Mouse (Mus musculus) liver, embryonic 11.5 days (tissue): ENCODE measurements around the gene St8sia2. TPM values are rescaled to one million over a fixed set of nuclear protein-coding genes. Genes with fewer than 3 reads are reported as not detected.
A peak's percentile ranks its signal among the peaks of the same experiment; 100 is the strongest.

Experiments
- ATAC-seq: fragments of 200-750 bp; cut with Nextera tagmentation; replicated peaks from 2 replicates; pipeline ENCODE4 v1.8.0; 2017; ENCODE audit warnings: moderate number of reproducible peaks, mild to moderate bottlenecking, moderate TSS enrichment, moderate library complexity; ENCODE audit not compliant: low FRiP score
- DNase-seq: peaks from one replicate; pipeline ENCODE4 v3.0.0-alpha.2; 2017; ENCODE audit warnings: low spot score
- H3K27ac ChIP-seq: fragments of 300-500 bp; sonication (generic); 2 replicates; pipeline ENCODE4 v1.5.1; 2014; ENCODE audit warnings: mild to moderate bottlenecking, low read depth, low read length, control low read depth
- H3K27me3 ChIP-seq: fragments of 300-500 bp; sonication (generic); replicated peaks from 2 replicates; pipeline ENCODE4 v1.6.1; 2014; ENCODE audit warnings: low read length, mixed read lengths; ENCODE audit not compliant: control insufficient read depth, insufficient read depth
- H3K36me3 ChIP-seq: fragments of 300-500 bp; sonication (generic); 2 replicates; pipeline ENCODE4 v1.6.1; 2014; ENCODE audit warnings: mild to moderate bottlenecking, low read length, moderate library complexity, mixed read lengths; ENCODE audit not compliant: control insufficient read depth, insufficient read depth
- H3K4me1 ChIP-seq: fragments of 300-500 bp; sonication (generic); replicated peaks from 2 replicates; pipeline ENCODE4 v1.6.1; 2014; ENCODE audit warnings: low read length, mixed read lengths; ENCODE audit not compliant: control insufficient read depth, insufficient read depth
- H3K4me2 ChIP-seq: fragments of 300-500 bp; sonication (generic); 2 replicates; pipeline ENCODE4 v1.6.1; 2014; ENCODE audit warnings: mild to moderate bottlenecking, control low read depth, moderate library complexity
- H3K4me3 ChIP-seq: fragments of 300-500 bp; sonication (generic); 2 replicates; pipeline ENCODE4 v1.5.1; 2014; ENCODE audit warnings: low read depth, low read length, control low read depth
- H3K9ac ChIP-seq: fragments of 300-500 bp; sonication (generic); 2 replicates; pipeline ENCODE4 v1.6.1; 2014; ENCODE audit warnings: low read depth, low read length, control low read depth
- H3K9me3 ChIP-seq: fragments of 300-500 bp; sonication (generic); 2 replicates; pipeline ENCODE4 v1.6.1; 2016; ENCODE audit warnings: low read length, inconsistent platforms, mixed read lengths; ENCODE audit not compliant: control insufficient read depth
- WGBS: fragments of 180-500 bp; shearing (Covaris S2); extraction: QIAGEN DNeasy Blood & Tissue Kit; methylation state at CpG from one replicate; pipeline ENCODE4 v1.1.7; 2014; 5-methylcytosine and 5-hydroxymethylcytosine counted together
- polyA plus RNA-seq: library from polyadenylated mRNA; unstranded; fragments of >200 nt; fragmentation: Nextera tagmentation; extraction: Ambion mirVana; gene quantifications from 2 replicates; pipeline ENCODE4 v1.2.1, GENCODE M21; 2014

The St8sia2 gene
- polyA plus RNA-seq, 1 experiment from 2014 or later = 3.5 TPM

- DNase-seq (no peak), ATAC-seq (no peak)
- WGBS = 13% methylated on average over 5 of the region's 5 CpGs
- Histone ChIP-seq H3K4me3 (no peak overlapping the region), H3K27ac (no peak overlapping the region), H3K9ac (no peak overlapping the region), H3K9me3 (no peaks in the 10 kb centered on the region), H3K36me3 (no peaks in the 10 kb centered on the region), H3K4me2 (no peak overlapping the region), H3K4me1 (no peaks in the 10 kb centered on the region), H3K27me3 (no peaks in the 10 kb centered on the region)
Measured at GRCm38 (mm10) chr7:74025007-74025406, 11.5 kb upstream of the St8sia2 start.

GRCm38 (mm10) chr7:74024171-74024570, 10.7 kb upstream of the St8sia2 start:
- Histone ChIP-seq H3K9ac (no peak overlapping the region), H3K27me3 (no peaks in the 10 kb centered on the region), H3K4me2 (no peak overlapping the region), H3K4me3 (no peak overlapping the region), H3K36me3 (no peaks in the 10 kb centered on the region), H3K9me3 (no peaks in the 10 kb centered on the region), H3K4me1 (no peaks in the 10 kb centered on the region), H3K27ac (no peak overlapping the region)
- 58% methylated on average over 3 of the region's 3 CpGs for WGBS
- ATAC-seq (no peak), DNase-seq (no peak)

GRCm38 (mm10) chr7:74022571-74022970, 9.1 kb upstream of the St8sia2 start:
- WGBS = 56% methylated on average over 2 of the region's 2 CpGs
- ATAC-seq (no peak), DNase-seq (no peak)
- Histone ChIP-seq H3K36me3 (no peaks in the 10 kb centered on the region), H3K4me3 (no peak overlapping the region), H3K4me2 (no peak overlapping the region), H3K27me3 (no peaks in the 10 kb centered on the region), H3K27ac (no peak overlapping the region), H3K9ac (no peak overlapping the region), H3K9me3 (no peaks in the 10 kb centered on the region), H3K4me1 (no peaks in the 10 kb centered on the region)

GRCm38 (mm10) chr7:74021771-74022170, 8.3 kb upstream of the St8sia2 start:
- WGBS = 82% methylated on average over 6 of the region's 6 CpGs
- Histone ChIP-seq H3K27ac (no peak overlapping the region), H3K36me3 (no peaks in the 10 kb centered on the region), H3K4me3 (no peak overlapping the region), H3K4me1 (no peaks in the 10 kb centered on the region), H3K9me3 (no peaks in the 10 kb centered on the region), H3K4me2 (no peak overlapping the region), H3K27me3 (no peaks in the 10 kb centered on the region), H3K9ac (no peak overlapping the region)
- no peak for DNase-seq
- no peak for ATAC-seq

- ATAC-seq (no peak), DNase-seq (no peak)
- Histone ChIP-seq H3K36me3 (no peaks in the 10 kb centered on the region), H3K27ac (no peak overlapping the region), H3K4me1 (no peaks in the 10 kb centered on the region), H3K9me3 (no peaks in the 10 kb centered on the region), H3K27me3 (peaks cover 34% of the 10 kb centered on the region), H3K4me3 (no peak overlapping the region), H3K4me2 (no peak overlapping the region), H3K9ac (no peak overlapping the region)
- WGBS = 48% methylated on average over 2 of the region's 2 CpGs
Measured at GRCm38 (mm10) chr7:74016613-74017012, 3.1 kb upstream of the St8sia2 start.

- Histone ChIP-seq H3K4me3 (peak overlapping the region; percentile 57), H3K9ac (peak overlapping the region; percentile 48), H3K27me3 (peaks cover 43% of the 10 kb centered on the region), H3K4me1 (no peaks in the 10 kb centered on the region), H3K36me3 (no peaks in the 10 kb centered on the region), H3K27ac (no peak overlapping the region), H3K9me3 (no peaks in the 10 kb centered on the region), H3K4me2 (peak overlapping the region; percentile 83)
- 1% methylated on average over 65 of the region's 70 CpGs for WGBS
- no peak for ATAC-seq
- peak; percentile 49 for DNase-seq
Measured at GRCm38 (mm10) chr7:74012858-74013600, 461 bp downstream of the St8sia2 start.

- peak overlapping the region; percentile 48 for H3K9ac ChIP-seq
- ATAC-seq (no peak), DNase-seq (peak; percentile 36)
- H3K4me3 ChIP-seq = peak overlapping the region; percentile 57
- H3K9me3 ChIP-seq = no peaks in the 10 kb centered on the region
- peak overlapping the region; percentile 83 for H3K4me2 ChIP-seq
- WGBS = 5% methylated on average over 43 of the region's 43 CpGs
- H3K4me1 ChIP-seq = no peaks in the 10 kb centered on the region
- H3K36me3 ChIP-seq = no peaks in the 10 kb centered on the region
- no peak overlapping the region for H3K27ac ChIP-seq
- peaks cover 43% of the 10 kb centered on the region for H3K27me3 ChIP-seq
Measured at GRCm38 (mm10) chr7:74011976-74012857, 1.3 kb downstream of the St8sia2 start.

GRCm38 (mm10) chr7:74008946-74009542, 4.4 kb downstream of the St8sia2 start:
- 64% methylated on average over 7 of the region's 7 CpGs for WGBS
- peaks cover 34% of the 10 kb centered on the region for H3K27me3 ChIP-seq
- H3K9ac ChIP-seq = no peak overlapping the region
- ATAC-seq (no peak), DNase-seq (no peak)
- H3K9me3 ChIP-seq = no peaks in the 10 kb centered on the region
- H3K36me3 ChIP-seq = no peaks in the 10 kb centered on the region
- H3K4me2 ChIP-seq = no peak overlapping the region
- no peak overlapping the region for H3K27ac ChIP-seq
- no peak overlapping the region for H3K4me3 ChIP-seq
- no peaks in the 10 kb centered on the region for H3K4me1 ChIP-seq
